Mouse (Mus musculus) brain, adult 2 months (tissue): ENCODE measurements around the gene Exph5.

Source experiments
- DNase-seq: peaks from one replicate; pipeline ENCODE4 v3.0.0; 2011; ENCODE audit warnings: low read depth, low spot score

The Exph5 gene

DNA sequence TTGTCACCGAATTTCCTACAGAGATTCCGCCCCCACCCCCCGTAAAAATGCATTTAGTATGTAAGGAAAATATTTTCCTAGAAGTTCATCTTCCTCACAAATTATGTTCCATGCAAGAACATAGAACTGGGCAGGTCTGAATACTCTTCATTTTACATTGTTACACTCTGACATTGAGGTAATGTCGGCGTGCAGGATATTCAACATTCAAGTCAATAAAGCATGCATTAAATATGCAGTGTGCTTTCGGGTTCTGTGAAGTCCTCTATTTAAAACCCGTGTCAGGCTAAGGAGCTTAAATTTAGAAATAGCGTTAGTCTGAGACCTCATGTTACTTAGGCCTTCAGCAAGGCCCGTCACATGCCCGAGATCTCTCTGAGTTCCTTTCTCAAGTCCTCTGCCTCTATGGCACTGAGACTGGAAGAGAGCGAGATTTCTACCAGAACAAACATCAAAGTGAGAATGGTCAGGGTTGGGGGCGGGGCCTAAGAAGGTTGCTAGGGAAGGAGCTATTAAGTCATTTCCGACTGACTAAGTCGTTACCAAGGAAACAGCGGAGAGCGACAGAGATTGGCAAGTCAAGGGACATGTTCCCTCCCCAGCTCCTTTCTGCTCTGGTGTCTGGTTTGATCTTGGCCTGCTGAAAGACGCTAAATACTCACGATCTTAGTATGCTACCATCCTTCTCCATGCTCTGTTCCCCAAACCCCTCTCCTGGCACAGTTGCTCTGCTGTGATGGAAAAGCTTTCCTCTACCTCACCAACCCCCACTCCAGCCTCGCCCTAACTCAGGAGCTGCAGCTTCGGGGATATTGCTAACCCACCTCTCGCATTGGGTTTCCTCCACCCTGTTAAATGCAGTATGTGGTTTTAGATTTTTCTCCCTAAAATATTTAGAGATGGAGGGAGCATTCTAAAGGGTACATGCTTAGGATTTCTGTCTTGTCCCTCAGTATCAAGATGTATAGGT, 103.6 kb downstream of the Exph5 start:
- DNase-seq, result peak; percentile 96

- DNase-seq, result no peak
These were observed 107.1 kb downstream of the Exph5 start for GRCm38 (mm10) chr9:53408548-53408947.

- peak; percentile 32 for DNase-seq
These were observed 107.5 kb downstream of the Exph5 start for GRCm38 (mm10) chr9:53408953-53409361.

- no peak for DNase-seq
These were observed 108.0 kb downstream of the Exph5 start for GRCm38 (mm10) chr9:53409427-53409826.

DNA sequence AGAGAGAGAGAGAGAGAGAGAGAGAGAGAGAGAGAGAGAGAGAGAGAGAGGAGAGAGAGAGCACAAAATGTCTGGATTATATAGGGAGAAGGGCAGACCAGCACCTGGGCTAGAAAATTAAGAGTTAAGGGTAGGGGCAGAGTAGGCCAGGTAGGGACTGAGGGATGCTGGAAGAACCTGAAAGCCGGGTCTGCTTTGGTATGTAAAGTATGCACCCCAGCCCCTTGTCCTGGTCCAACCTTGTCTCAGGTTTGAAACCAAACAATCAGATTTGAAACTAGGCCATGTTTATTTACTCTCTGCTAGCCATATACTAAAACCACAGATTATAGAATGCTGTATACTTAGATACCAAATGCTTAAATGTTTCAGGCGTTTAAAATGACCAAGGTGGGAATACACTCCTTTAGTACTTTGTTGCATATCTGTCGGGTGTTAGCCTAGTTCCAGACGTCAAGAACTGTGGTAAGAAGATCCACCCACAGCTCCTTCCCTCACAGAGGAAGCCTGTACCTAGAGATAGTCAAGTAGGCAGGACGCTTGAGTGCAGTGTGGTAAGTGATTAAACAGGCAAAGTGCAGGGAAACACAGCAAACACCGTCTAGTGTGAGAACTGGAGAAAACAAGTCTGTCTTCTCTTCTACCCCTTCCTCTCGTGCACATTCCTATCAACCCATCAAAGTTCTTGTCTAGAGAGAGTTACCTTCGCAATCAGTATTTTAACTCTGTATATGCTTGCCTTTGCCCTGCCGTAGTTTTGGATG, 120.8 kb downstream of the Exph5 start:
- no peak for DNase-seq

- DNase-seq, result no peak
These were observed 125.3 kb downstream of the Exph5 start for GRCm38 (mm10) chr9:53426726-53427125.
